Mouse (Mus musculus): ENCODE measurements at regions not wholly inside any gene's neighbourhood (a gene's known extent, or its start where the extent isn't known, plus 50 kb on each side); places are given as distances from the start of the nearest gene placed in this dataset.

GRCm38 (mm10) chr14:62144385-62145030, 147.9 kb upstream of the Rnaseh2b start:
- Histone ChIP-seq H3K36me3 (ENCODE audit: insufficient read depth, low read length) (no peaks in the 10 kb centered on the region), H3K4me3 (ENCODE audit: low read depth, low read length) (no peak overlapping the region), H3K9ac (replicated peaks; ENCODE audit: low read depth) (no peak overlapping the region), H3K4me2 (replicated peaks; ENCODE audit: low read depth, low read length) (peak overlapping the region; percentile 23; the same call in 1 of the 2 replicates), H3K27me3 (replicated peaks; ENCODE audit: insufficient read depth, low read length) (no peaks in the 10 kb centered on the region), H3K4me1 (ENCODE audit: insufficient read depth, low read depth, low read length) (no peaks in the 10 kb centered on the region), H3K27ac (ENCODE audit: low read length) (no peak overlapping the region), H3K9me3 (ENCODE audit: low read length) (no peaks in the 10 kb centered on the region)
- 43% methylated on average over 17 of the region's 17 CpGs for WGBS
- no peak for DNase-seq (ENCODE audit: low spot score)
- TF ChIP-seq EP300 (IDR thresholded peaks at IDR 0.05): no peak
- ATAC-seq: no peak

- Histone ChIP-seq H3K4me2 (replicated peaks; ENCODE audit: low read depth, low read length) (no peak overlapping the region), H3K27me3 (replicated peaks; ENCODE audit: insufficient read depth, low read length) (no peaks in the 10 kb centered on the region), H3K4me1 (ENCODE audit: insufficient read depth, low read depth, low read length) (no peaks in the 10 kb centered on the region), H3K27ac (ENCODE audit: low read length) (no peak overlapping the region), H3K4me3 (ENCODE audit: low read depth, low read length) (no peak overlapping the region), H3K9me3 (ENCODE audit: low read length) (no peaks in the 10 kb centered on the region), H3K9ac (replicated peaks; ENCODE audit: low read depth) (no peak overlapping the region), H3K36me3 (ENCODE audit: insufficient read depth, low read length) (no peaks in the 10 kb centered on the region)
- TF ChIP-seq EP300 (IDR thresholded peaks at IDR 0.05) (no peak), CTCF (IDR thresholded peaks at IDR 0.05) (no peak)
- 69% methylated on average over 7 of the region's 7 CpGs for WGBS
- DNase-seq (ENCODE audit: low spot score) (no peak), ATAC-seq (no peak)
These were observed 135.2 kb upstream of the Rnaseh2b start for GRCm38 (mm10) chr14:62157038-62157716.

DNA sequence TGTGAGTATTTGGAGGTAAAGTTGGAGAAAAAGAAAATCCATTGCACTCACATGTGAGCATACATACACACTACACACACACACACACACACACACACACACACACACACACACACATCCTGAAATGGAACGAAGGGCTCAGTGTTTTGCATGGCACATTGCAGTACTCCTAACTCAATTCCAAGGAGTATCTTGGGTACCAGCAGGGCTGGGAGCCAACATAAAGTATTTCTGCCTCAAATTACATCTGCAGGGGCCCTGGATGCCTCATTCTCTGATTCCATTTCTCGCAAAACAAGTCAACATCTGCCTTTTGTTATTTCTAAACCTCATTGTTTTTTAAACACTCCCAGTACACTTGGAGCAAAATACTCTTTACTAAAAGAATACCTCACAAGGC, 132.7 kb upstream of the Rnaseh2b start:
- Histone ChIP-seq H3K9ac (replicated peaks; ENCODE audit: low read depth) (no peak overlapping the region), H3K36me3 (ENCODE audit: insufficient read depth, low read length) (no peaks in the 10 kb centered on the region), H3K4me1 (ENCODE audit: insufficient read depth, low read depth, low read length) (no peaks in the 10 kb centered on the region), H3K27me3 (replicated peaks; ENCODE audit: insufficient read depth, low read length) (no peaks in the 10 kb centered on the region), H3K4me3 (ENCODE audit: low read depth, low read length) (no peak overlapping the region), H3K27ac (ENCODE audit: low read length) (no peak overlapping the region), H3K4me2 (replicated peaks; ENCODE audit: low read depth, low read length) (no peak overlapping the region), H3K9me3 (ENCODE audit: low read length) (no peaks in the 10 kb centered on the region)
- no peak for DNase-seq (ENCODE audit: low spot score)
- TF ChIP-seq CTCF (IDR thresholded peaks at IDR 0.05) (no peak), EP300 (IDR thresholded peaks at IDR 0.05) (no peak)
- no peak for ATAC-seq
- WGBS: 73% methylated on average over 2 of the region's 2 CpGs

DNA sequence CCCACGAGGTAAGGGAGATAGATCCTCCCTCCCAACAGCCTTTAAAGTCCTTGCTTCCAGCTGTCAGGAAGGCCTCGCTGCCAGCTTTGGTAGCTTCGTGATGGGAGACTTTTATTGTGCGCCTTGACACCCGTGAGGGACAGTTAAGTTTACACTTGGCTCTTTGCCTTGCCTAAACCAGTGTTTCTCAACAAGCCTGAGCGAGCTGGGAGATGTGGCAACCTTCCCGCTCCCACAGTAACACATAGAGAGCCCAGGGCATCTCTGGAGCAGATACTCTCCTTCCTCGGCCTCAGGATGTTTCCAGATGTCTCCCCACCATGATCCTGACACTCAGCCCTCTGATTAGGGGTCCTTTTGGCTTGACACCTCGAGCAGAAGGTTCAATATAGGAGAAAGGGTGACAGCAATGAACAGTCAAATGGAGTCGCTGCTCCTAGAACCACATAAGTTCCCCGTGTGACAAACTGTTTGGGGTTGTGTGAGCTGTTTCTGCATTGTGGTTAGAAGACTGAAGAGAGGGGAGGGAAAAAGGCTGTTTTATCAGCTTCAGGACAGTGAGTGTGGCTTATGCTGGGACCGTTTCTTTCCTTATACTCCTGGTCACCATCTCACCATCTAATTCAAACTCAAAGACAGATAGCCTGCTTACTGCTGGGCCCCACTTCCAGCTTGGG, 129.1 kb upstream of the Rnaseh2b start:
- Histone ChIP-seq H3K4me1 (ENCODE audit: insufficient read depth, low read depth, low read length) (no peaks in the 10 kb centered on the region), H3K27ac (ENCODE audit: low read length) (0 out of 2 replicates have a peak overlapping the region, but pooled peaks have one; percentile 26), H3K9ac (replicated peaks; ENCODE audit: low read depth) (no peak overlapping the region), H3K4me2 (replicated peaks; ENCODE audit: low read depth, low read length) (no peak overlapping the region), H3K36me3 (ENCODE audit: insufficient read depth, low read length) (no peaks in the 10 kb centered on the region), H3K27me3 (replicated peaks; ENCODE audit: insufficient read depth, low read length) (no peaks in the 10 kb centered on the region), H3K4me3 (ENCODE audit: low read depth, low read length) (no peak overlapping the region), H3K9me3 (ENCODE audit: low read length) (no peaks in the 10 kb centered on the region)
- ATAC-seq: peak; percentile 90
- TF ChIP-seq EP300 (IDR thresholded peaks at IDR 0.05): peak; percentile 65
- no peak for TF ChIP-seq CTCF (IDR thresholded peaks at IDR 0.05)
- WGBS: 36% methylated on average over 12 of the region's 12 CpGs
- peak; percentile 92 for DNase-seq (ENCODE audit: low spot score)

DNA sequence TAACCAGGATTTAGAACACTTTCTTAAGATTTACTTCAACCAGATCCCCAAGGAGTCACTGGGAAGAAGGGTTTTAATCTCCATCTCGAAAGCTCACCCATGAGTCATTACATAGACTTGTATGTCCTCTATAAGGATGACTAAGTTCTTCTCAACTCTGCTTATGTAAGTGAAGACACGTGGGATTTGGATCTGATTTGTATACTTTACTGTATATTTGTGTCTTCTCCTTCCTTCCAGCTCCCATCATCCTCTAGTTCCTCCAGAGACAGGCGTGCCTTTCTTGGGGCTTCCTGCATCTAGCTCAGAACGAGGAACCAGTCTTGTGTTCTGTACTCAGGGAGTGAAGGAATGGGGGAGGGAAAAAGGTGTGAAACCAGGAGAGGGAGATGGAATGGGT, 127.5 kb upstream of the Rnaseh2b start:
- 70% methylated on average over 4 of the region's 4 CpGs for WGBS
- TF ChIP-seq EP300 (IDR thresholded peaks at IDR 0.05) (no peak), CTCF (IDR thresholded peaks at IDR 0.05) (no peak)
- H3K27me3 ChIP-seq (replicated peaks; ENCODE audit: insufficient read depth, low read length): no peaks in the 10 kb centered on the region
- H3K27ac ChIP-seq (ENCODE audit: low read length): no peak overlapping the region
- no peaks in the 10 kb centered on the region for H3K4me1 ChIP-seq (ENCODE audit: insufficient read depth, low read depth, low read length)
- DNase-seq (ENCODE audit: low spot score) (no peak), ATAC-seq (no peak)
- no peak overlapping the region for H3K4me2 ChIP-seq (replicated peaks; ENCODE audit: low read depth, low read length)
- no peak overlapping the region for H3K4me3 ChIP-seq (ENCODE audit: low read depth, low read length)
- no peaks in the 10 kb centered on the region for H3K9me3 ChIP-seq (ENCODE audit: low read length)
- no peak overlapping the region for H3K9ac ChIP-seq (replicated peaks; ENCODE audit: low read depth)
- no peaks in the 10 kb centered on the region for H3K36me3 ChIP-seq (ENCODE audit: insufficient read depth, low read length)

- Histone ChIP-seq H3K4me2 (replicated peaks; ENCODE audit: low read depth, low read length) (no peak overlapping the region), H3K27me3 (replicated peaks; ENCODE audit: insufficient read depth, low read length) (no peaks in the 10 kb centered on the region), H3K4me1 (ENCODE audit: insufficient read depth, low read depth, low read length) (no peaks in the 10 kb centered on the region), H3K36me3 (ENCODE audit: insufficient read depth, low read length) (no peaks in the 10 kb centered on the region), H3K9me3 (ENCODE audit: low read length) (no peaks in the 10 kb centered on the region), H3K4me3 (ENCODE audit: low read depth, low read length) (no peak overlapping the region), H3K27ac (ENCODE audit: low read length) (no peak overlapping the region), H3K9ac (replicated peaks; ENCODE audit: low read depth) (no peak overlapping the region)
- WGBS: 66% methylated on average over 1 of the region's 1 CpGs
- TF ChIP-seq CTCF (IDR thresholded peaks at IDR 0.05) (no peak), EP300 (IDR thresholded peaks at IDR 0.05) (no peak)
- DNase-seq (ENCODE audit: low spot score) (no peak), ATAC-seq (no peak)
These were observed 126.4 kb upstream of the Rnaseh2b start for GRCm38 (mm10) chr14:62166006-62166405.
